Mouse (Mus musculus): ENCODE results near the gene Fam83c.
"Not testable (repeated sequence)": the region's sequence is repeated elsewhere in the genome, so short reads cannot be mapped to it uniquely, and the experiment has no call there.

Fam83c gene

GRCm38 (mm10) chr2:155834732-155835131 lies at the start of gene Fam83c:
Gene Fam83c, minus strand, starts transcription at chr2:155834854.
- no peak for DNase-seq

- no peak for DNase-seq
Observed at GRCm38 (mm10) chr2:155882087-155882486, 47.4 kb upstream of the Fam83c start.

DNA sequence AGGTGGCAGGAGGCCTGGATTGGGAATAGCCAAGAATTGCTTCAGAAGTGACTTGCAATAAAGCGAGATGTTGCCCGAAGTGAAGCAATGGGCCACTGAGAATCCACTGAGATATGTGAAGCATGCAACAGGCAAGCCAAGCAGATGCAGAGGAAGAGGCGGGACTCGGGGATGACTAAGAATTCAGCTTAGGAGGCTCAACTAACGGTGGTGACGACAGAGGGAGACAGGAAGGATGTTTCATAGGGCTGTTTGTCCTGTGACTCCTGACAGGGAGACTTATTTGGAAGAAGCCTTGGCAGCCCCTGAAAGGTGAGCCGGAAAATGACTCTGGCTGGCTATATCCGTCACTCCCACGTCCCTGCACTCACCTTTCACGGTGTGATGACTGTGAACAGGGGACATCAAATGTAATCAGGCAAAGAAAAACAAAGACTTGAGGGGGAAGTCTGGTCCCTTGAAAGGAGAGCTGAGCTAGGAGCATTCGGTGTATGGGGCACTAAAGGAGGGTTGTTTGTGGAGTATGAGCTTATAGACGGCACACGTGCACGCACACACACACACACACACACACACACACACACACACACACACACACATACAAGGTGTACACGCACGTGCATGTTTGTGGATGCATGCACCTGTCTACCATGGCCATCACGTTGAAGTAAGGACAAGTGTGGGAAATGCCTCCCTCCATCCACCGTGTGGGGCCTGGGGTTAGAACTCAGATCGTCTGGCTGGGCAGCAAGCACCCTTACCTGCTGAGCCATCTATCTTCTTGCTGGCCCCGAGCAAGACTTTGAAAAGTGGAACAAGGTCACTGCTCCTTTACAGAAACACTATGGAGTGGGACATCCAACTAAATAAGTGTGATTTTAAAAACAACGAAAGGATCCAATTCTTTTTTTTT lies 44.6 kb upstream of the Fam83c start:
- DNase-seq = peak; percentile 16 to 37

DNA sequence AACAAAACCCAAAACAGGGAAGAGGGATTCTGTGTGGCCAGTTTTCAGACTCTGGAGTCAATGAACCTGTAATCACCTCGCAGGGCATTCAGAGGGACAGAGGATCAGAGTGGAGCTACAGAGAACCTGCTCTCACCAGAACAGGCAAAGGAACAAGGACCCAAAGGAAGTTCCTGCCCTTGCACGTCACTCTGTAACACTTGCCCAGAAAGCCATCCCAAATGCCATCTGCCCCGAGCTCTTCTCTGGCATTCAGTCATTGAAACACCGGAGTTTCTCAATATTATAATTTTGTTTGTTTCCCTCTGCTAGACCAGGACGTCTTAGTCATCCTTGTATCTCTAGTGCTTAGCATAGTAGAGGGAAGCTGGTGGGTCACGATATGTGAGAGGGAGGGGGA lies 39.0 kb upstream of the Fam83c start:
- DNase-seq = no peak

- peak in 1 of 2 experiments; percentile 39 for DNase-seq
Observed at GRCm38 (mm10) chr2:155872930-155873507, 38.4 kb upstream of the Fam83c start.

DNA sequence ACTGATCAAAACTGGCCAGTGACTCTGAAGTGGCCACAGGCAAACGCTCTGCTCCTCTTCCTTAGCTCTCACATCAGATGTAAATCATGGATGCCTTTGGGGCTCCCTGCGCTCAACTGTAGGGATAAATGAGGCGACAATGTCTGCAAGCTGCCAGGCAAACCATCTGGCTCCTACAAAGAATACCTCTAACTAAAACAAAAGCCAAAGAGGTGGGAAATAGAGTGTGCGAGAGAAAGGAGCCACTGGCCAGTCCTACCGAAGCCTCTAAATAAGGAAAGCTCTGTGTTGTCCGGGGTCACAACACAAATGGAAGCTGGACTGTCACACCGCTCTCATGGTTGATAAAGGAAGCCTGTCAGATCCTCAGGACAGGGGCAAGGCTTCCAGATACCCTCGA lies 37.8 kb upstream of the Fam83c start:
- no peak for DNase-seq

DNA sequence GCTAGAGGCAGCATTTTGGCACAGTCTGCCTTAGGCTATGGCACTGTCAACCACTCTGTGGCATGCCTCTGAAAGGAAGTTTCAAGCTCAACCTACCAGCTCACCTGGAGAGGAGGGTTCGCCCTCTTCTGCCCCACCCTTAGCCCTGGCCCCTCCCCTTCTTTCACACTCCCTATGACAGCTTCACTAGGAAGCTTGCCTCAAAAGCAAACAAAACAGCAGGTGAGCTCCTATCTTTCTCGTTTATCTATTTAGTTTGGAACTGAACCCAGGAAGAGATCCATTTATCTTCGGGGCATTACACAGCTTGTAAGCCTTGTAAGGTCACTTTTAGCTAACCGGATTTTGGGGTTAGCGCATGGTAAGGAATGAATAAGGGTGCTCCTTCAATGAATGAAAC lies 35.1 kb upstream of the Fam83c start:
- DNase-seq = no peak

- DNase-seq = no peak
Observed at GRCm38 (mm10) chr2:155868320-155868719, 33.7 kb upstream of the Fam83c start.

DNA sequence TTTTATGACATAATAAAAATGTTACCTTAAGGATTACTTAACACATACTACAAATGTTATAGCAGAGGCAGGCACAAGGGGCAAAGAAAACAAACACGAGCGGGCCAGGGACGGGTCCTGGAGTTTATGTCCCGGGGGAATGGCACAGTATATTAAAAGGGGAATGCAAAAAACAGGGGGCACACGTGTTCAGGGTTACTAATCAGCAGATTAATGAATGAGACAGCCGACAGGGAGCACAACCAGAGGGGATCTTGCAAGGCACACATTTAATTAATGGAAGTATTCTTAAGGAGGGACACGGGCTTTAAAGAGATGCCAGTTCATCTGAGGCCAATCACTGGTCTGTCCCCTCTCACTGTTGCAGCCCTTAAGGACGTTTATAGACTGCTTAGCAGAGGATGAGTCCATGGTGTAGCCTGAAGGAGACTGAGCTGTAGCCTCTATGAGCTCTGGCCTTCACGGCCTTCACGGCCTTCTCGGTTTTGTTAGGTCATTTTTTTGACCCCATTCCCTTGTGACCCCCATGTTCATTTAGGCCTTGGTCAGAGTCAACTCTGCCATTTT lies 28.7 kb upstream of the Fam83c start:
- peak in 1 of 2 experiments; percentile 16 for DNase-seq

DNA sequence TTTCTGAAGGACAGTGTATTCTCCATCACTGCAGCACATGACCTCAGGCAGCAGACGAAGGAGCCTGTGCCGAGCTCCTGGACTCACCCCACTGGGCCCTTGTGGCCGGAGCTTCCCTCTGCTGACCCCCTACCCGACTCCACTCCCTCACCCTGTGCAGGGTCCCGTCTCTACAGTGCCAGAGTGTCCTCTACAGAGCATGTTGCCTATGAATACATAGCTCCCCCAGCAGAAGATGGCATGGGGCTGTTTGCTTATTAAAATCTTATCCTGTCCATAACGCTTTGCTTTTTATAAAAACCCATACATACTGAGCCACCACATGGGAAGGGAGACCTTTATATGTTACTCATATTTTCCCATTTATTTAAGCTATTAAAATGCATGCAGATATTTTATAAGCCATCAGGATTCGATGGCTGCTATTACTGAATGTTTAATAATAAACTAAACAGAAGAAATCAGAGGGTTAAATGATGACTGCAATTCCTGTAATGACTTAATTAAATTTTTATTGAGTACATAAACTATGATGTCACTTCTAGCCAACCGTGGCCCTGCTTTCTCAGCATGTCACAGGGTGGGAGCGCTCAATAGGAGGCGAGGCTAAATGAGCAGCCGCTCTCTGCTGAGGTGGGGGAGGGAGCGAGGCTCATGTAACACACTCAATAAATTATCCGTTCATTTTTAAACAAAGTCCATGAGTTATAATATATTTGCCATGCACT lies 28.1 kb upstream of the Fam83c start:
- peak; percentile 68 to 78 for DNase-seq

- no peak for DNase-seq
Observed at GRCm38 (mm10) chr2:155861581-155861980, 26.9 kb upstream of the Fam83c start.

DNA sequence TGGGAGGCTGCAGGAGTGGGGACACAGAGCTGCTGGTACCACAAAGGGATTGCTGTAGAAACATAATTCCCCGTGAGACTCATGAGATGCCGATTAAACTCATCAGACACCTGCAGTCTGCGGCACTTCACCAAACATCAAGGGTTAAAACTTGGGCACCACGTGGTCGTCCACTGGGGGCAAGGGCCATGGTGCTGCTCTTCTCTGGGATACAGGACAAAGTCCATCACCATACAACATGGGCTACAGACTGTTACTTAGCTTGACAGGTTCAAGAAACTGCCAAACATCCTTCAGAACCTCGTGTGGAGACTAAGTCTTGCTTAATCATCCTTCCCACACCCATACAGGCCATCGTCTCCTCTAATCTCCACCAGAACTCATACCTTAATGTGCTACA lies 25.4 kb upstream of the Fam83c start:
- DNase-seq = no peak

GRCm38 (mm10) chr2:155852536-155852935 lies 17.9 kb upstream of the Fam83c start:
- DNase-seq = no peak

DNA sequence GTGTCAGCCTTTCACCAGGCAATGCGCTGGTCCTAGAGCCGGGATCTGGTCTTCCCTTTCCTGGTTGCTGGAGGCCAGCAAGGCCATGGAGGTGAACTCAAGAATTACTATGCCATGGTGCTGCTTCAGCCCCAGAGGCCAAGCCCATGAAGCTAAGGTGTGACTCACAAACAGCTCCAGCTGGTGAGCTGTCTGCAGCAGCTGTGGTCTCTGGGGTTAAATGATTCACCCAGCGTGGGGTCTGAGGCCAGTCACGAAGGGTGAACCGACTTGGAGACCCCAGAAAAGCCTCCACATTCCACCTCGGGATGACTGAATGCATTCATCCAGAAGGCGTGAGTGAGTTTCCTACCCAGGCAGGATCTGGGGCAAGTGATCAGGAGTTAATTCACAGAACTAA lies 15.5 kb upstream of the Fam83c start:
- no peak for DNase-seq

GRCm38 (mm10) chr2:155849464-155849863 lies 14.8 kb upstream of the Fam83c start:
- DNase-seq = no peak

- DNase-seq = peak; percentile 84 to 88
Observed at GRCm38 (mm10) chr2:155848291-155848690, 13.6 kb upstream of the Fam83c start.

DNA sequence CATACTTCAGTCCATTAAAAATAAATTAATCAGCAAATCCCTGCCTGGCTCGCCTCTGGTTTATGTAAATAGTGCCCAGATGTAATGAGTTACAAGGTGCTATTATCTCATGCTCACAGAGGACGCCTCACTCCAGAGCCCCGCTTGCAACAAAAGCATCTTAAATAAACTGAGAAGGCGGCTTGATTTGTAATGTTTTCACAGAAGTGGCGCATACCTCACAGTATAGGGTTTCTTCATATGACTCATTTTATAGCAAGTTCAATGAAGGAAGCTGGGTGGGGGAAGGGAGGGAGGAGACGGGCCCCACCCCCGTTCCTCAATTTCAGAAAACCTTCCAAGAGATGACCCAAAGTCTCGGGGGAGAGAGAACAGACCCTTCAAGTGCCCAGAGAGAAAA lies 12.3 kb upstream of the Fam83c start:
- DNase-seq = no peak

DNA sequence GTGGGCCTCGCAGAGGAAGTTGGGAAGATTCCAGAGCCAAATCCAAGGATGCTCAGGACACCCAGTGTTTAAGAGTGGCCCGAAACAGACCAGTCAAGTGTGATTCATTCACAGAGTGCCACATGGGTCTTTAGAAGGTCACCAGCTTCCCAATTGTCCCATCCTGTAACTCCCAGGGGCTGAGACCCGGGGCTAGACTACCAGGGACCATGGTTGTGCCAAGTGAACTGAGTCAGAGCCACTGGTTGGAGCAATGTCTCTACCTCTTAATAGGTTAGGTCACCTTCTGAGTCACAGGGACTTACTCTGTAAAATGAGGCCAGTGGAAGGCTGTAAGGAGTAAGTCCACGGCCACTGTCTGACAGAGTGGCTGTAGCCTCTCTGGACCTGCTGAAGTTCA lies 4.3 kb upstream of the Fam83c start:
- no peak for DNase-seq

- DNase-seq = no peak
Observed at GRCm38 (mm10) chr2:155837961-155838360, 3.3 kb upstream of the Fam83c start.

DNA sequence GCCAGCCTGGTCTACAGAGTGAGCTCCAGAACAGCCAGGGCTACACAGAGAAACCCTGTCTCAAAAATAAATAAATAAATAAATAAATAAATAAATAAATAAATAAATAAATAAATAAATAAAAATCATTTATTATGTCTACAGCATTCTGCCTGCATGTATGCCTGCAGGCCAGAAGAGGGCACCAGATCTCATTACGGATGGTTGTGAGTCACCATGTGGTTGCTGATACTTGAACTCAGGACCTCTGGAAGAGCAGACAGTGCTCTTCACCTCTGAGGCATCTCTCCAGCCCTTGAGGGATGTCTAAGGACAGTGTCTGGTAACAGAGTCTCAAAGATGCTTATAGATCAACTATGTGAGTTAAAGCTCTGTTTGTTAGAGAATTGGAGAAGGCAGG lies 2.6 kb downstream of the Fam83c start:
- DNase-seq = not testable (repeated sequence)

DNA sequence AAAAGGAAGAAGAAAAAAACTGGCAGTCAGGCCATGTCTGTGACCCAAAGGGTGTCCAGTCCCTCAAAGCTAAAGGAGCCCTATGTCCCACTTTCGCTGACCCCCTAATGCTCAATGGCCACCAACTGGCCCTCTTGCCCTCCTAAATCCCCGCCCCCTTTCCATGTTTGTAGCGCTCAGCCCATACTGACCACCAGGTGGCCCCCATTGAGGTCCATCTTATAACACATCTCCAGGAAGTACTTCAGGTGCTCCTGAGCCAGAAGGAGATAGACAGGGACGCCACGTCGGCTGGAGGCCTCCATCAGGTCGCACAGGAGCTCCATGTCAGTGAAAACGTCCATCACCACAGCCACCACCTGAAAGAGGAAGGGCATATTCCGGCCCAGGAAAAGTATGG lies 3.4 kb downstream of the Fam83c start:
- DNase-seq = peak; percentile 45 to 61

- no peak for DNase-seq
Observed at GRCm38 (mm10) chr2:155830841-155831240, 3.8 kb downstream of the Fam83c start.

All from kidney, postnatal 4 days (tissue).